Mouse (Mus musculus) megakaryocyte, adult 5-6 weeks (primary cell): ENCODE measurements around the gene Fbl. TPM values are rescaled to one million over a fixed set of nuclear protein-coding genes. Genes with fewer than 3 reads are reported as not detected.
A peak's percentile ranks its signal among the peaks of the same experiment; 100 is the strongest.
"Not testable (repeated sequence)": the region's sequence is repeated elsewhere in the genome, so short reads cannot be mapped to it uniquely, and the experiment has no call there.

ENCODE experiments used
- ATAC-seq: 2 replicates; pipeline ENCODE4 v1.8.0; 2016; ENCODE audit warnings: mild to moderate bottlenecking, inconsistent platforms; ENCODE audit not compliant: poor library complexity, severe bottlenecking
- total RNA-seq, 2 experiments: library from RNA; stranded (forward) in 1 of 2; stranded (reverse) in 1 of 2; fragments of 153-499, 151-499 nt in 1 of 2; fragments of 221-1000, 200-1000 nt in 1 of 2; gene quantifications; 2 replicates each; pipeline versions ENCODE4 v1.2.3 to v1.2.4; 2015 to 2017

Fbl gene
- total RNA-seq, 2 experiments from 2014 or later: 75.0 to 88.7 TPM

- no peak for ATAC-seq
Measured at GRCm38 (mm10) chr7:28191489-28191888, 22.0 kb downstream of the Fbl start.

- 0 out of 2 replicates have a peak, but pooled peaks have one; percentile 12 for ATAC-seq
Measured at GRCm38 (mm10) chr7:28191903-28192302, 22.4 kb downstream of the Fbl start.

GRCm38 (mm10) chr7:28195414-28196098 lies 26.0 kb downstream of the Fbl start:
- ATAC-seq: no peak

- no peak for ATAC-seq
Measured at GRCm38 (mm10) chr7:28196528-28196927, 27.0 kb downstream of the Fbl start.

GRCm38 (mm10) chr7:28199054-28199453 lies 29.5 kb downstream of the Fbl start:
- no peak for ATAC-seq

- no peak for ATAC-seq
Measured at GRCm38 (mm10) chr7:28203207-28204108, 33.9 kb downstream of the Fbl start.

GRCm38 (mm10) chr7:28206044-28206600 lies 36.6 kb downstream of the Fbl start:
- no peak for ATAC-seq

GRCm38 (mm10) chr7:28208396-28208987 lies 39.0 kb downstream of the Fbl start:
- no peak for ATAC-seq

- peak; percentile 72 for ATAC-seq
Measured at GRCm38 (mm10) chr7:28208988-28209508, 39.5 kb downstream of the Fbl start.

GRCm38 (mm10) chr7:28210731-28211130 lies 41.2 kb downstream of the Fbl start:
- no peak for ATAC-seq

GRCm38 (mm10) chr7:28214142-28214541 lies 44.6 kb downstream of the Fbl start:
- peak; percentile 74 for ATAC-seq

GRCm38 (mm10) chr7:28215950-28216349 lies 46.4 kb downstream of the Fbl start:
- ATAC-seq: not testable (repeated sequence)

GRCm38 (mm10) chr7:28217811-28218210 lies 48.3 kb downstream of the Fbl start:
- not testable (repeated sequence) for ATAC-seq

GRCm38 (mm10) chr7:28218951-28219740 lies 49.6 kb downstream of the Fbl start:
- ATAC-seq: not testable (repeated sequence)

- ATAC-seq: not testable (repeated sequence)
Measured at GRCm38 (mm10) chr7:28226836-28227235, 57.3 kb downstream of the Fbl start.

GRCm38 (mm10) chr7:28227421-28227820 lies 57.9 kb downstream of the Fbl start:
- not testable (repeated sequence) for ATAC-seq
